Mouse (Mus musculus) layer of hippocampus, postnatal 14 days (tissue): ENCODE data around the gene Fam71b. TPM values are rescaled to one million over a fixed set of nuclear protein-coding genes. Genes with fewer than 3 reads are reported as not detected.
"Not testable (repeated sequence)": the region's sequence is repeated elsewhere in the genome, so short reads cannot be mapped to it uniquely, and the experiment has no call there.

Experiments used
- DNase-seq, 2 experiments: peaks; one replicate each; pipeline ENCODE4 v3.0.0; 2021 to 2022; ENCODE audit warnings: low spot score in 2 of 2, mixed read lengths in 1 of 2
- total RNA-seq, 2 experiments: library from RNA; stranded (reverse); gene quantifications; 2 replicates each; pipeline ENCODE4 v1.2.3; 2021

Gene Fam71b
- total RNA-seq, 2 experiments from 2014 or later: not detected

DNA sequence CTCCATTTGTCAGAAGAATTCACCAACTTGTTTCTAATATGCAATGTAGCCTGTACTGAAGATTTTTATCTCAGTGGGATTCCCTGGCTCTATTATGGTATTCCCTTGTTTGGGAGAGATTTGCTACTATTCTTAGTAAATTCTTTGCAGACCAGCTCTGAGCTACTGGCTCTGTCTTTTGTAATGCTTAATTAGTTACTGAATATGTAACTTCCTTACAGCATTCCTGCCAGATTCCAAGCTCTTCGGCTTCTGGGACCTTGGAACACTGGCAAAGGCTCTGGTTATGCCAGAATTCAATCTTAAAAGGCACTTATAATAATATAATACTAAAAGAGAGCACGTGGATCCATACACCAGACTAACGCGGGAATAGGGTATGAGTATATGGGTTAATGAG lies 31.8 kb downstream of the Fam71b start:
- DNase-seq: not testable (repeated sequence)

DNA sequence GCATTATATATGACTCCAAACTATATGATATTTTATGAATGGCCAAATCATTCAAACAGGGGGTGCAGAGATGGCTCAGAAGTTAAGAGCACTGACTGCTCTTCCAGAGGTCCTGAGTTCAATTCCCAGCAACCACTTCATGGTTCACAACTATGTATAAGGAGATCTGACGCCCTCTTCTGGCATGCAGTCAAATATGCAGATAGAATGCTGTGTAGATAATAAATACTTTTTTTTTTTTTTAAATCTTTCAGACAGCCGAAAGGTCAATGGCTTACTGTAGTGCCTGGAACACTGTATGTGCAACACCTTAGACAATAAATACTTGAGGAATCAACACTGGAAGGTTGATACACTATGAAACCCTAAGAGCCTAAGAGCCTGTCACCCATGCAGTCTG lies 33.8 kb downstream of the Fam71b start:
- DNase-seq: no peak

DNA sequence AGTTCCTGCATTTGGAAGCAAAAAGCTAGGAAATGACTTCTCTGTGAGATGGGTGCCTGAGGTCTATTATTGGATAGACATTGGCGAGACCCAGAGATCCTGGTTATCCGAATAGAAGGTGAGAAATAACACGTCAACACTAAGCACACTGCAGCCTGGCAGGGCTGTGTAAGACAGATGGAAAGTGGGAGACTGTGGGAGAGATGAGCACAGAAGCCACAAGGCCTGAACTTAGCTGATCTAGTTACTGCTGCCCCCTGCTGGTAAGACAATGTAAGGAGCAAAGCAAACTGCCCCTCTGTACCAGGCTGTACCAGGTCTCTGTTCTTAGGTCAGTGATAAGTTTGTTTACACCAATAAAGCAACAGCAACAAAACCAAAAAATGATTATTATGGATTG lies 34.8 kb downstream of the Fam71b start:
- peak; percentile 71 to 88 for DNase-seq

DNA sequence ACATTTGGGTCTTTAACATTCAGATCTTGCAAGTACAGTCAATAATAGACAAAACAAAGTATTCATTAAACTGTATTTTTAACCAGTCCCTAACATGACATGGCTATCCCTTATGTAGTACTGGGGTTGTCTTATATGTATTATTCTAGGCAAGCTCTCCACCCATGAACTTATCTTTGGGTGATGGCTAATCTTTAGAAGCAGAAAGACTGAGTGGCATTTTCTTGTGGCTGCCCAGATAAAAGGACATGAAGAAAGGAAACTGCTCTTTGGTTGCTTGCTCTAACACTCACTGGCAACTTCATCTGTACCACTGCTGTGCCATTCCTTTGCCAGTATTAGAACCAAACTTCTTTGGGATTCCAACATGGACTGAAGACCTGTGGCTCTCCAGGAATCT lies 39.0 kb downstream of the Fam71b start:
- DNase-seq: no peak

DNA sequence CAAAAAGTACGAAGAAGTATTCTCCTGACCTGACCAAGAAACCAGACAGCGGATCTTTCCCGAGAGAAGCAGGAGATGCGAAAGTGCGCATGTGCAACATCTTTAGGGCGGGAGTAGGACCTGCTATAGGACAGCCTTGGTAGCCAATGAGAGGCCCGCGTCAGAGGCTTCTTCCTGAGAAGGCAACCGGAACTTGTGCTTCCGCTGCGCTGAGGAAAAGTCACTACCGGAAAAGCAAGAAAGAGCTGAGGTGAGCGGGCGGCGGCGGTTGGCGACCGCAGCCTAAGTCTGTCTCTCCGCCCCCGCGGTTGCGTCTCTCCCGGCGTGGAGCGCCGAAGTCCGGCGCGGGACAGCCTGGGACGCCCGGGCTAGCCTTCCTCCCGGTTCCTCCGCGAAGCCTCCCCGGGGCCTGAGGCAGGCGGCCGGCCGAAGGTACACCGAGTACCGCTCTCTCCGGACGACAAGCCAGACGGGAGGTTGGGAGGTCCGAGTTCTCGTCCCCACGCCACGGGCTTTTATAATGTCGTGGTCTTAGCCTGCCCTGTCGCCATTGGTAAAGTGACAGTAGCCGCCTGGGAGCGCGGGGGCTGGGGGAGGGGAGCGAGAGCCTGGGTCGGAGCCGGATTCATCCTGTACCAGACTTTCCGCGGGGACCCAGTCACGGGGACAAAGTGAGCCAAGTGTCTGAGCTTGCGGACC lies 40.5 kb downstream of the Fam71b start, which contains the start of gene Med7:
TSS of gene Med7 (plus strand) at position 166 of the 699 bp plus-strand sequence.
- DNase-seq: peak; percentile 89 to 97

DNA sequence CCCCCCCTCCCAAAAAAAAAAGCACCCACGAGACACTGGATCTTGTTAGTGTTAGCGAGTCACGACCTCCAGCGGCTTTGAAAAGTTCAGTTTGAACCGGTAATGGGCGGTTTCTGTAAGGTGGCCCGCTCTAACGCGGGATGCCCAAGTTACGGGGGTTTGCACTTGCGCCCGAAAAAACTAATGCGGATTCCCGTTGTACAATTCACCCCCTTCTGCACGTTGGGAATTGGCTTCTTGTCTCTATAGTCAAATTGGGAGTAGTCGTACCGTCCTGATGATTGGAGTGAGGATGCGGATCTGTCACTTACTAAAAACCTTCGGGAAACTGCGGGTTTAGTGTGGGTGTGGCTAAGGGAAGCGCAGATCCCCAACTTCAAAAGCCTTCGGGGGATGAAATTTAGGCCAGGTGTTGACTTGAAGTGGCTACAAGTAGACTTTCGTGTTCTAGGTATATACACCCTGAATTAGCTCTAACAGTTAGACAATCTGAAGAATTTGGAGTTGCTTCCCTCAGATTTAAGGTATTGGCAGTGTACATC lies 41.2 kb downstream of the Fam71b start:
- DNase-seq: no peak

DNA sequence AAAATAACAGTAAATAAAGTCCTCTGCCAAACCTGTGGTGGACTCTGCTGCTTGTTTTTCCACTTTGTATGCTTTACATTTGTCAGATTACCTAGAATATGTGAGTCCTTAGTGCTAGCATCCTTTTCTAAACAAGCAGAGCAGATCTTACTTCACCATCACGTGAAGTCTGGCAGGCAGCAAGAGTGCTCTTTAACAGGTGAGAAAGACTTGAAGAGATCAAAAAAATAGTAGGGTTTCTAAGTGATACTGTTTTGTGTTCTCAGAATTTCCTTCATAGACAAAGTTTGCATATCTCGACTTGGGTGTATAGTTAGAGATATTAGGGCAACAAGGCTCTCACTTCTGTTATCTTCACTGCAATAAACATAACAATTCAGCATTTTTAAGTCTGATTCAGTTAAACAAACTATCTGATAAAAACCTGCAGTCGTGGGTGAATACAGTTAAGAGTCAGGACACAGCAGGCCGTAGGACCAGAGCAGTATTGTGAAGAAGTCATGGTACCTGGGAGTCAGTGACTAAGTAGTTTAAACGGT lies 42.7 kb downstream of the Fam71b start:
- no peak for DNase-seq

DNA sequence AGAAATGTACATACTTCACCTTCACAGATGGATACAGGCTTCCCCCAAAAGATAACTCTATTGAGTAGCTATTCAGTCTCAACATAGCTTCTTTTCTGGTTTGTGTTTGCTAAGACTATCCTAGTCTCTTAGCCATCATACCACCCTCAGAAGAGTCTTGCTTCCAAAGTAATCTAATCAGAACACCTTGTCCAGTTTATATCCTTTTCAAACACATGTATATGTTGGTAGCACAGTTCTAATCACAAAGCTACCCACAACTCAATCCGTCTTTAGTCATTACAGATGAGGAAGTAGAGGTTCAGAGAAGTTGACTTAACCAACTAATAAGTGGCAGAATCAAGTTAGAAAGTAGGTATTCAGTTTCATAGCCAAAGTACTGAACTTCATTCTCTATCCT lies 45.4 kb downstream of the Fam71b start:
- DNase-seq: no peak

DNA sequence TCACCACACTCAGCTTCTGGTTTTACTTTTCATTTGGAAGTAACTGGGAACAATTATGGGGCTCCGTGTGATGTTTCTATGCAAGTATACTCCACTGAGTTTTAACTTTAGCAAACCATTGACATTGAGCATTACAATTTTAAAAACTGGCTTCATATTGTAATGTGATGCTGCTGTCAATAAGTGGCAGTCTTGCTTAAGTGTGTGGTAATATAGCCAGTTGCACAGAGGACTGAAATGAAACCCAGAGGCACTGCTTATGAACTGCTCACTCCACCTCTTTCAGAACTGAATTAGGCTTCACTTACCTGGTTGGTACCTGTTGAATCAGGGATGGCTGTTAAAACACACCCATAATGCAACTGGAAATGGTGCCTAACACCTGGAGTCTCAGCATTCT lies 46.8 kb downstream of the Fam71b start:
- no peak for DNase-seq

DNA sequence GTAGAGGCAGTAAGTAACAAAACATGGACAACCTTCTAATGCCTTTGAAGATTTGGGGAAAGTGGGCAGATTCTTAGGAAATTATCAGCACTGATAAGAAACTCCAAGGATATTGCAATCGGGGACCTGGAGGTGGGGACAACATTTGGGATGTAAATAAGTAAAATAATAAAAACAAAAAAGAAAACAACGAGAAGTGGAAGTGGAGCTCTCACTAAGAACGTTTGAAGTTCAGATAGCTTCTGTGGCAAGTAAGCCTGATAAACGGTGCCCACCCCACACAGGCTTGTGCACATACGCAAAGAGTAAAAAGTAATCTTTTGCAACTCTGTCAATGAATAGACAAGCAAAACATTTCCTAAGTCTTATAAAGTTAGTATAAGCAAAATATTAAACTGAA lies 47.6 kb downstream of the Fam71b start:
- DNase-seq: no peak

DNA sequence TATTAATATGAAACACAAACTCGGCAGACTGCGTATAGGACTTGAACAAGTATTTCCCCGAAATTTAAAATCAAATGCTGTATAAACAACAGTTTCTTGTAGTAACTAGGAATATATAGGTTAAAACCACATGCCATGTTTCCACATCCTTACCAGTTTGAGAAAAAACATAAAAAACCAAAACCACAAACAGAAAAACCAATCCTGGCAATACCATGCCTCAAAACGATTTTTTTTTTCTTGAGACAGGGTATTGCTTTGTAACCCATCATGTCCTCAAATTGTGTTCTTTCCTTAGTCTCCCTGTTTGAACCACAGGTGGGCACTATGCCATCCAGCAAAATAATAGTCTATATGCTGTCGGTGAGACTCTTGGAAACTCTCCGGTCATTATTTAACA lies 49.8 kb downstream of the Fam71b start:
- no peak for DNase-seq

DNA sequence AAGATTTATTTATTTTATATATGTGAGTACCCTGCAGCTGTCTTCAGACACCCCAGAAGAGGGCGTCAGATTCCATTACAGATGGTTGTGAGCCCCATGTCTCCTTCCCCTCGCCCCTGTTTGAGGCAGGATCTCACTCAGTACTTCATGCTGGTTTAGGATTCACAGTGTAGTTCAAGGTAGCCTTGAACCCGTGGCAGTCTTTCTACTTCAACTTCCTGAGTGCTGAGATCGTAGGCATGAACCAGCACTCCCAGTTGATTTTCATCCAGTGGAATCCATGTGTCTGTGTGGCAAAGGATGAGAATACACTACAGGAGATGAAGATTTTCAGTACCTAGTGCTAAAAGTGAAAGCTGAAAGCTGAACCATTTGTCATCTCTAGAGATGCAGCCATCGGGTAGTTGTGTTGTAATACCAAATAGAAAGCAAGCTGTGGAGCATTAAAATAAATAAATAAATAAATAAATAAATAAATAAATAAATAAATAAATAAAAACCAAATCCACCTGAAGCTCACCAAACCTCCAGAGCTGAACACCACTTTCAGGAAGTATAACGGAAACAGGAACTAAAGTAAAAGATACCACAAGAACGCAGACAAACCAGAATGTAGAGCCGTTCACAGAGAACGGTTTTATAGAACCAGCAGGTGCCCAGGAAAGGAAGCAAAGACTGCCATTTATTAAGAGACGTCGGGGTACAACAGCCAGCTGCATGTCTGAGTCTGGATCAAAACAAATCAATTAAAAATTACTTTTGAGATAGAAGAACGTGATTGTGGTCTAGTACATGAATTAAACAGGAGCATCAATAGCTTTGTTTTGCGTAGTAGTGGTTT lies 51.5 kb downstream of the Fam71b start:
- DNase-seq: no peak

DNA sequence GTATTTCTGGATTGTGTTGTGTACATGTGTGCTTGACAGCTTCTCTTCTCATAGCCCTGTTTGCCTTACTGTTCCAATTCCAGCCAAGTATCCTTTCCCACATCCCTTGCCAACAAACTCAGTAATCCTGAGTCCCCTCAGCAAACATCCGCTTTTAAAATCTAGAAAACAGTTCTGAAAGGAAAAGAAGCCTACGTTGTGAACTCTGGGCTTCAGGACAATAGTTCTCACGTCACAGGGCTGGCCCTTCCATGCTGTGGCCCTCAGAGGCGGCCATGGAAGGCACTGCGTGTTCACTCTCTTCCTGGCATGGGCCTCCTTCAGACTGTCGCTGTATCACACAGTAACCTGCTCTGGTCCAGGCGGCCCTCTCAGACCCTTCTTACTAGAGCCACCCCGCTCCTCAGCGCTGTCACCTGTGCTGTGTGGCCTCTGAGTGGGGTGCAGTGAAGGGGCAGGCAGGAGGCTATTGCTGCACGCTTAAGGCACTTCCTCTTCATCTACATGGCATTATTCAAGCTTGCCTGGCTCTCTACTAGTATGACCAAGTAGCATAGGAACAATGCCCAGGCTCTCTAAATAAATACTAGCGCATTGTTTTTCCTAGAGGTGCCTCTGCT lies 53.2 kb downstream of the Fam71b start:
- DNase-seq: no peak

DNA sequence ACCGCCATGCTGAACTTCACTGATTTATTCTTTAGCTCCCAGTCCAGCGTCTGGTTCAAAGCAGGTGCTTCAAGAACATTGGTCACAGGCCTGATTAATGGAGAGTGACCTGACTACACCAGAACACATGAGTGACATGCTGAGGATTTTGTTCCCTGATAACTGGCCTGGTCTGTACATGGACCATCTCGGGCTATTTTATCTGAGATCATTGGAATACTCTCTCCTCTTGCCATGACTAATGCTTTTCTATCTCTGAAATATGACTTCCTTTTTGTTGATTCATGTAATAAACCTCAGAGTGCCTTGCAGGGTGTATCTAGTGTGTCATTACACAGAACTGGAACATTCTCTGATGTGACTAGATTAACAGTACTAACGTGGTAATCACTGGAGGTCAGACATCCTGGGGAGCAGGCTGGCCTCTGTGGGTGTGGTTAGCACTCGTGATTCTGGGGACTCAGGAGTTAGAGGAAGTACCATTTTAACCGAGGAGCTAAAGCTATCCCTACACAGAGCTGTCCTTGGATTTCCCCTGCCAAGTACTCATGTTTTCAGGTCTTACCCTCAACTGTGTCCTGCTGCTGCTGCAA lies 58.2 kb downstream of the Fam71b start, which contains the start of gene Havcr2:
TSS of gene Havcr2 (plus strand) at position 483 of the 593 bp plus-strand sequence.
- no peak for DNase-seq

Other genes with a start within 250 kb of the Fam71b start
- 1 to 10 TPM; 4.1 to 4.6 TPM for gene Nipal4, start 230.1 kb upstream of the Fam71b start, total RNA-seq
- 1 to 10 TPM; 2.9 to 3.4 TPM for gene Fndc9, start 161.0 kb upstream of the Fam71b start, total RNA-seq
- gene Cyfip2, start 83.7 kb upstream of the Fam71b start, total RNA-seq: 100 to 1,000 TPM; 362 to 381 TPM
- under 1 TPM; 0.36 to 0.58 TPM for gene Itk, start 7.0 kb upstream of the Fam71b start, total RNA-seq
- 10 to 100 TPM; 35.5 to 36.8 TPM for gene Med7, start 40.4 kb downstream of the Fam71b start, total RNA-seq
- gene Havcr2, start 58.4 kb downstream of the Fam71b start, total RNA-seq: 1 to 10 TPM; 2.0 to 2.2 TPM
- not detected for gene Gm12169, start 127.7 kb downstream of the Fam71b start, total RNA-seq
- not detected for gene BC053393, start 175.0 kb downstream of the Fam71b start, total RNA-seq
- not detected for gene Dppa1, start 232.7 kb downstream of the Fam71b start, total RNA-seq